Mouse (Mus musculus) CD4-positive, CD25-positive, alpha-beta regulatory T cell, adult 9 weeks (primary cell): Measurements from ENCODE around the gene Gjc1. TPM values are rescaled to one million over a fixed set of nuclear protein-coding genes. Genes with fewer than 3 reads are reported as not detected.

Experiments used
- polyA plus RNA-seq: library from polyadenylated mRNA; unstranded; fragments of 100-300 nt; shearing (Covaris generic); gene quantifications from one replicate; pipeline ENCODE4 v1.2.1, GENCODE M21; 2017

The Gjc1 gene
- polyA plus RNA-seq = 0.11 TPM

GRCm38 (mm10) chr11:102819021-102819782 lies at the start of gene Gjc1:
TSS of gene Gjc1 (minus strand) at chr11:102819700.

GRCm38 (mm10) chr11:102835549-102835948 lies 16.0 kb upstream of the Gjc1 start, which contains the start of gene Higd1b:
TSS of gene Higd1b (plus strand) at chr11:102835849.

GRCm38 (mm10) chr11:102761309-102762210 lies 57.9 kb downstream of the Gjc1 start, which contains the start of gene Adam11:
TSS of gene Adam11 (plus strand) at chr11:102761439.

Other genes with a start within 250 kb of the Gjc1 start
- not detected for gene Gm11627, start 240.2 kb downstream of the Gjc1 start, polyA plus RNA-seq
- gene Fzd2, start 215.3 kb downstream of the Gjc1 start, polyA plus RNA-seq = not detected
- gene Meioc, start 156.0 kb downstream of the Gjc1 start, polyA plus RNA-seq = not detected
- 44.1 TPM for gene Ccdc43, start 121.9 kb downstream of the Gjc1 start, polyA plus RNA-seq
- 0.14 TPM for gene Adam11, start 58.3 kb downstream of the Gjc1 start, polyA plus RNA-seq
- not detected for gene Higd1b, start 16.1 kb upstream of the Gjc1 start, polyA plus RNA-seq
- gene Eftud2, start 61.3 kb upstream of the Gjc1 start, polyA plus RNA-seq = 189 TPM
- not detected for gene Ccdc103, start 61.5 kb upstream of the Gjc1 start, polyA plus RNA-seq
- gene Fam187a, start 65.5 kb upstream of the Gjc1 start, polyA plus RNA-seq = not detected
- gene Gfap, start 81.2 kb upstream of the Gjc1 start, polyA plus RNA-seq = 0.10 TPM
- 2.6 TPM for gene Kif18b, start 105.4 kb upstream of the Gjc1 start, polyA plus RNA-seq
- gene C1ql1, start 127.0 kb upstream of the Gjc1 start, polyA plus RNA-seq = not detected
- gene Nmt1, start 208.5 kb upstream of the Gjc1 start, polyA plus RNA-seq = 81.7 TPM
- 34.8 TPM for gene Dcakd, start 208.6 kb upstream of the Gjc1 start, polyA plus RNA-seq